Mouse (Mus musculus) megakaryocyte progenitor cell, adult 5-6 weeks (primary cell): ENCODE results near the gene Bod1l. TPM values are rescaled to one million over a fixed set of nuclear protein-coding genes. Genes with fewer than 3 reads are reported as not detected.

ENCODE experiments used
- ATAC-seq: replicated peaks from 2 replicates; pipeline ENCODE4 v1.8.0; 2016; ENCODE audit warnings: mild to moderate bottlenecking, moderate TSS enrichment, inconsistent platforms; ENCODE audit not compliant: poor library complexity
- total RNA-seq, 2 experiments: library from RNA; stranded (forward) in 1 of 2; stranded (reverse) in 1 of 2; fragments of 157-497, 149-512 nt in 1 of 2; fragments of 200-1000 nt in 1 of 2; gene quantifications; 2 replicates each; pipeline versions ENCODE4 v1.2.3 to v1.2.4; 2015 to 2017

The Bod1l gene
- 34.4 and 38.1 TPM in 2 replicates for total RNA-seq (2015)
- total RNA-seq (2017): 31.5 and 42.6 TPM in 2 replicates

- ATAC-seq: peak; percentile 88
These were observed at the start of gene Bod1l for GRCm38 (mm10) chr5:41844147-41844529. Gene Bod1l (minus strand): TSS chr5:41844315.

GRCm38 (mm10) chr5:41893351-41893750, 49.2 kb upstream of the Bod1l start:
- no peak for ATAC-seq

GRCm38 (mm10) chr5:41890871-41891270, 46.8 kb upstream of the Bod1l start:
- no peak for ATAC-seq

GRCm38 (mm10) chr5:41889245-41889849, 45.2 kb upstream of the Bod1l start:
- ATAC-seq: no peak

- no peak for ATAC-seq
These were observed 44.7 kb upstream of the Bod1l start for GRCm38 (mm10) chr5:41888834-41889233.

- ATAC-seq: peak; percentile 89
These were observed 43.6 kb upstream of the Bod1l start for GRCm38 (mm10) chr5:41887738-41888137.

- ATAC-seq: peak; percentile 75
These were observed 40.4 kb upstream of the Bod1l start for GRCm38 (mm10) chr5:41884563-41884962.

GRCm38 (mm10) chr5:41871164-41871563, 27.0 kb upstream of the Bod1l start:
- no peak for ATAC-seq

GRCm38 (mm10) chr5:41855781-41856180, 11.7 kb upstream of the Bod1l start:
- no peak for ATAC-seq

GRCm38 (mm10) chr5:41845558-41845937, 1.4 kb upstream of the Bod1l start:
- ATAC-seq: no peak

- ATAC-seq: peak; percentile 24
These were observed 874 bp upstream of the Bod1l start for GRCm38 (mm10) chr5:41844820-41845557.

- no peak for ATAC-seq
These were observed 532 bp downstream of the Bod1l start for GRCm38 (mm10) chr5:41843419-41844146.

- peak; percentile 23 for ATAC-seq
These were observed 1.4 kb downstream of the Bod1l start for GRCm38 (mm10) chr5:41842681-41843080.

GRCm38 (mm10) chr5:41841735-41842134, 2.4 kb downstream of the Bod1l start:
- no peak; the same call in 1 of the 2 replicates for ATAC-seq

GRCm38 (mm10) chr5:41830100-41830499, 14.0 kb downstream of the Bod1l start:
- ATAC-seq: no peak

GRCm38 (mm10) chr5:41821158-41821557, 23.0 kb downstream of the Bod1l start:
- no peak for ATAC-seq

- ATAC-seq: peak; percentile 76
These were observed 23.6 kb downstream of the Bod1l start for GRCm38 (mm10) chr5:41820530-41820929.

- no peak for ATAC-seq
These were observed 31.6 kb downstream of the Bod1l start for GRCm38 (mm10) chr5:41812516-41812915.

- peak; percentile 55 for ATAC-seq
These were observed 32.8 kb downstream of the Bod1l start for GRCm38 (mm10) chr5:41811279-41811678.

GRCm38 (mm10) chr5:41807383-41807782, 36.7 kb downstream of the Bod1l start:
- no peak for ATAC-seq

- ATAC-seq: peak; percentile 94
These were observed 37.9 kb downstream of the Bod1l start for GRCm38 (mm10) chr5:41806176-41806575.

- ATAC-seq: no peak
These were observed 39.0 kb downstream of the Bod1l start for GRCm38 (mm10) chr5:41805085-41805484.
